Mouse (Mus musculus): Measurements from ENCODE around the gene Kpna7. TPM values are rescaled to one million over a fixed set of nuclear protein-coding genes. Genes with fewer than 3 reads are reported as not detected.

Kpna7 gene
- polyA plus RNA-seq, 1 experiment from 2014 or later: 0.21 TPM

GRCm38 (mm10) chr5:144998491-144998890 lies 85.3 kb downstream of the Kpna7 start:
- CTCF ChIA-PET: interaction anchor here (1.7 kb wide), 1 partner anchor 10 kb away, joined by 5 read pairs; no protein-coding TSS in a partner anchor
- ATAC-seq (no peak), DNase-seq (ENCODE audit: low read depth, low spot score) (no peak)
- peaks cover 8% of the 10 kb centered on the region for H3K27me3 ChIP-seq
- peak; percentile 82 for TF ChIP-seq CTCF (IDR thresholded peaks at IDR 0.05)
- in situ Hi-C loops (cut with MboI; ENCODE audit: low pct_unique_long_range_greater_than_20kb): no loop called here
- POLR2A ChIA-PET: no interaction called here

- DNase-seq (ENCODE audit: low read depth, low spot score) (no peak), ATAC-seq (no peak)
- CTCF ChIA-PET: no interaction called here
- in situ Hi-C loops (cut with MboI; ENCODE audit: low pct_unique_long_range_greater_than_20kb): no loop called here
- POLR2A ChIA-PET: no interaction called here
- TF ChIP-seq CTCF (IDR thresholded peaks at IDR 0.05): no peak
- H3K27me3 ChIP-seq: peaks cover 8% of the 10 kb centered on the region
Measured at GRCm38 (mm10) chr5:144990481-144990880, 93.3 kb downstream of the Kpna7 start.

- POLR2A ChIA-PET: no interaction called here
- in situ Hi-C loops (cut with MboI; ENCODE audit: low pct_unique_long_range_greater_than_20kb): no loop called here
- CTCF ChIA-PET: interaction anchor here (2.0 kb wide), 1 partner anchor 118 kb away, joined by 17 read pairs; no protein-coding TSS in a partner anchor
- DNase-seq (ENCODE audit: low read depth, low spot score): no peak
- no peak for TF ChIP-seq CTCF (IDR thresholded peaks at IDR 0.05)
- no peak for ATAC-seq
- peaks cover 8% of the 10 kb centered on the region for H3K27me3 ChIP-seq
Measured at GRCm38 (mm10) chr5:144990051-144990450, 93.8 kb downstream of the Kpna7 start.

GRCm38 (mm10) chr5:144989061-144989405 lies 94.8 kb downstream of the Kpna7 start:
- H3K27me3 ChIP-seq: peaks cover 4% of the 10 kb centered on the region
- no peak for DNase-seq (ENCODE audit: low read depth, low spot score)
- ATAC-seq: peak; percentile 51
- in situ Hi-C loops (cut with MboI; ENCODE audit: low pct_unique_long_range_greater_than_20kb): loop anchor here (5.0 kb wide), 1 partner anchor 152 kb away; no protein-coding TSS in a partner anchor
- POLR2A ChIA-PET: no interaction called here
- no peak for TF ChIP-seq CTCF (IDR thresholded peaks at IDR 0.05)
- CTCF ChIA-PET: interaction anchor here (0.6 to 2.0 kb wide), 35 partner anchors 8 to 219 kb away, joined by 3 to 18 read pairs (median 4); no protein-coding TSS in a partner anchor

- ChIA-PET CTCF (interaction anchor here (0.6 to 2.0 kb wide), 38 partner anchors 9 to 218 kb away, joined by 3 to 18 read pairs (median 4); no protein-coding TSS in a partner anchor), POLR2A (no interaction called here)
- no peaks in the 10 kb centered on the region for H3K27me3 ChIP-seq
- in situ Hi-C loops (cut with MboI; ENCODE audit: low pct_unique_long_range_greater_than_20kb): loop anchor here (5.0 kb wide), 1 partner anchor 151 kb away; no protein-coding TSS in a partner anchor
- peak; percentile 65 for ATAC-seq
- peak; percentile 62 for DNase-seq (ENCODE audit: low read depth, low spot score)
- peak; percentile 91 for TF ChIP-seq CTCF (IDR thresholded peaks at IDR 0.05)
Measured at GRCm38 (mm10) chr5:144988340-144989060, 95.3 kb downstream of the Kpna7 start.

- CTCF ChIA-PET: interaction anchor here (1.2 to 2.0 kb wide), 2 partner anchors 83 to 109 kb away, joined by 3 to 7 read pairs; no protein-coding TSS in a partner anchor
- no peak for ATAC-seq
Measured at GRCm38 (mm10) chr5:144987561-144987960, 96.3 kb downstream of the Kpna7 start.

GRCm38 (mm10) chr5:144984839-144985238 lies 99.0 kb downstream of the Kpna7 start:
- in situ Hi-C loops (cut with MboI; ENCODE audit: low pct_unique_long_range_greater_than_20kb): loop anchor here (5.0 kb wide), 1 partner anchor 148 kb away; no protein-coding TSS in a partner anchor
- POLR2A ChIA-PET: no interaction called here
- CTCF ChIA-PET: interaction anchor here (1.1 to 2.9 kb wide), 3 partner anchors 80 to 111 kb away, joined by 3 to 8 read pairs (median 5); no protein-coding TSS in a partner anchor
- no peak for DNase-seq (ENCODE audit: low read depth, low spot score)
- H3K27me3 ChIP-seq: no peaks in the 10 kb centered on the region
- ATAC-seq: no peak
- TF ChIP-seq CTCF (IDR thresholded peaks at IDR 0.05): peak; percentile 29

More at GRCm38 (mm10) chr5:144987561-144987960, 96.3 kb downstream of the Kpna7 start:
- in situ Hi-C loops (cut with MboI; ENCODE audit: low pct_unique_long_range_greater_than_20kb): loop anchor here (5.0 kb wide), 1 partner anchor 150 kb away; no protein-coding TSS in a partner anchor
- H3K27me3 ChIP-seq: no peaks in the 10 kb centered on the region
- no peak for DNase-seq (ENCODE audit: low read depth, low spot score)
- no peak for TF ChIP-seq CTCF (IDR thresholded peaks at IDR 0.05)
- POLR2A ChIA-PET: no interaction called here

- DNase-seq (ENCODE audit: low read depth, low spot score) (no peak), ATAC-seq (no peak)
- ChIA-PET CTCF (interaction anchor here (0.8 to 2.9 kb wide), 4 partner anchors 12 to 148 kb away, joined by 3 to 8 read pairs (median 4); no protein-coding TSS in a partner anchor), POLR2A (no interaction called here)
- TF ChIP-seq CTCF (IDR thresholded peaks at IDR 0.05): peak; percentile 70
- in situ Hi-C loops (cut with MboI; ENCODE audit: low pct_unique_long_range_greater_than_20kb): no loop called here
- no peaks in the 10 kb centered on the region for H3K27me3 ChIP-seq
Measured at GRCm38 (mm10) chr5:144983227-144983626, 100.6 kb downstream of the Kpna7 start.

- in situ Hi-C loops (cut with MboI; ENCODE audit: low pct_unique_long_range_greater_than_20kb): no loop called here
- no peak for DNase-seq (ENCODE audit: low read depth, low spot score)
- ATAC-seq: no peak
- H3K27me3 ChIP-seq: no peaks in the 10 kb centered on the region
- CTCF ChIA-PET: interaction anchor here (0.9 to 1.7 kb wide), 3 partner anchors 10 to 103 kb away, joined by 3 to 6 read pairs (median 6); no protein-coding TSS in a partner anchor
- POLR2A ChIA-PET: no interaction called here
- TF ChIP-seq CTCF (IDR thresholded peaks at IDR 0.05): no peak
Measured at GRCm38 (mm10) chr5:144979110-144979509, 104.7 kb downstream of the Kpna7 start.

GRCm38 (mm10) chr5:144978533-144979107 lies 105.2 kb downstream of the Kpna7 start:
- no peak for ATAC-seq

More at GRCm38 (mm10) chr5:144978533-144979107, 105.2 kb downstream of the Kpna7 start:
- CTCF ChIA-PET: interaction anchor here (0.9 to 1.7 kb wide), 3 partner anchors 10 to 103 kb away, joined by 3 to 6 read pairs (median 6); no protein-coding TSS in a partner anchor
- POLR2A ChIA-PET: interaction anchor here (0.7 kb wide), 1 partner anchor 64 kb away, joined by 3 read pairs; no protein-coding TSS in a partner anchor
- in situ Hi-C loops (cut with MboI; ENCODE audit: low pct_unique_long_range_greater_than_20kb): no loop called here
- no peaks in the 10 kb centered on the region for H3K27me3 ChIP-seq
- no peak for TF ChIP-seq CTCF (IDR thresholded peaks at IDR 0.05)
- no peak for DNase-seq (ENCODE audit: low read depth, low spot score)

Data from Patski (cell line).